Mouse (Mus musculus): Measurements from ENCODE around the gene Tmem11. TPM values are rescaled to one million over a fixed set of nuclear protein-coding genes. Genes with fewer than 3 reads are reported as not detected.

Tmem11 gene
- total RNA-seq (2021) (10 to 100 TPM; 37.0 to 62.2 TPM), polyA plus RNA-seq (2012; rRNA removed) (74.9 and 88.3 TPM in 2 replicates)
- long read RNA-seq, transcript Tmem11-201 (2 exons, 1,457 nt), result major isoform, 34 of 40 reads
- long read RNA-seq, partial matches to known transcripts, result 0 of 40 reads
- long read RNA-seq, other reads (novel, unspliced or antisense), result 5 of 40 reads

GRCm38 (mm10) chr11:60878675-60879294, at the start of gene Tmem11:
Tmem11 (minus strand) TSS chr11:60879272.
- DNase-seq, result peak; percentile 97

GRCm38 (mm10) chr11:60927264-60927663, 48.2 kb upstream of the Tmem11 start:
- peak; percentile 89 for DNase-seq

GRCm38 (mm10) chr11:60924981-60925380, 45.9 kb upstream of the Tmem11 start:
- DNase-seq, result no peak

- no peak for DNase-seq
Measured at GRCm38 (mm10) chr11:60924498-60924897, 45.4 kb upstream of the Tmem11 start.

GRCm38 (mm10) chr11:60922964-60923363, 43.9 kb upstream of the Tmem11 start:
- DNase-seq, result no peak

- no peak for DNase-seq
Measured at GRCm38 (mm10) chr11:60922195-60922594, 43.1 kb upstream of the Tmem11 start.

GRCm38 (mm10) chr11:60920021-60920420, 40.9 kb upstream of the Tmem11 start:
- no peak for DNase-seq

GRCm38 (mm10) chr11:60915201-60915600, 36.1 kb upstream of the Tmem11 start:
- no peak for DNase-seq

- DNase-seq, result no peak
Measured at GRCm38 (mm10) chr11:60914491-60914890, 35.4 kb upstream of the Tmem11 start, which contains the start of gene Natd1. Natd1 (minus strand) TSS chr11:60914750.

- peak; percentile 94 for DNase-seq
Measured at GRCm38 (mm10) chr11:60913301-60914196, 34.5 kb upstream of the Tmem11 start.

GRCm38 (mm10) chr11:60912525-60912973, 33.5 kb upstream of the Tmem11 start:
- no peak for DNase-seq

- no peak for DNase-seq
Measured at GRCm38 (mm10) chr11:60909626-60910025, 30.6 kb upstream of the Tmem11 start.

GRCm38 (mm10) chr11:60908073-60908472, 29.0 kb upstream of the Tmem11 start:
- DNase-seq, result no peak

GRCm38 (mm10) chr11:60906449-60906848, 27.4 kb upstream of the Tmem11 start:
- no peak for DNase-seq

GRCm38 (mm10) chr11:60905407-60906120, 26.5 kb upstream of the Tmem11 start:
- DNase-seq, result no peak

- no peak for DNase-seq
Measured at GRCm38 (mm10) chr11:60903661-60904061, 24.6 kb upstream of the Tmem11 start.

GRCm38 (mm10) chr11:60902486-60902885, 23.4 kb upstream of the Tmem11 start:
- DNase-seq, result no peak

- DNase-seq, result no peak
Measured at GRCm38 (mm10) chr11:60902001-60902400, 22.9 kb upstream of the Tmem11 start.

GRCm38 (mm10) chr11:60895915-60896314, 16.8 kb upstream of the Tmem11 start:
- no peak for DNase-seq

GRCm38 (mm10) chr11:60890744-60891143, 11.7 kb upstream of the Tmem11 start:
- DNase-seq, result no peak

GRCm38 (mm10) chr11:60890286-60890685, 11.2 kb upstream of the Tmem11 start:
- no peak for DNase-seq

GRCm38 (mm10) chr11:60889861-60890260, 10.8 kb upstream of the Tmem11 start:
- DNase-seq, result no peak
